Mouse (Mus musculus): Measurements from ENCODE around the gene Olfr1425.
"Not testable (repeated sequence)": the region's sequence is repeated elsewhere in the genome, so short reads cannot be mapped to it uniquely, and the experiment has no call there.

- not testable (repeated sequence) for TF ChIP-seq CTCF, EP300 (IDR thresholded peaks at IDR 0.05; ENCODE audit: low read depth)
Measured at GRCm38 (mm10) chr19:12062582-12062981, 14.9 kb downstream of the Olfr1425 start, which contains the start of gene Olfr1424.
